Mouse (Mus musculus): ENCODE data around the gene Kif21a. TPM values are rescaled to one million over a fixed set of nuclear protein-coding genes. Genes with fewer than 3 reads are reported as not detected.

Kif21a gene
- polyA plus RNA-seq, 1 experiment from 2014 or later = 37.9 TPM

- 22% methylated on average over 4 of the region's 4 CpGs for WGBS
- H3K4me3 ChIP-seq (ENCODE audit: low read length) = no peak overlapping the region
- no peaks in the 10 kb centered on the region for H3K36me3 ChIP-seq (ENCODE audit: control insufficient read depth, insufficient read depth, low read length)
- peaks cover 13% of the 10 kb centered on the region for H3K4me1 ChIP-seq (ENCODE audit: control insufficient read depth, insufficient read depth, low read depth, low read length)
- H3K9ac ChIP-seq (ENCODE audit: low read depth, low read length) = no peak overlapping the region
- H3K27me3 ChIP-seq (replicated peaks; ENCODE audit: control insufficient read depth, insufficient read depth, low read length) = no peaks in the 10 kb centered on the region
- H3K4me2 ChIP-seq (ENCODE audit: low read length) = no peak overlapping the region
- no peak for ATAC-seq
- no peak overlapping the region for H3K27ac ChIP-seq (ENCODE audit: low read depth, low read length)
- no peaks in the 10 kb centered on the region for H3K9me3 ChIP-seq (ENCODE audit: control insufficient read depth, low read length)
Measured at GRCm38 (mm10) chr15:91010218-91010617, 39.5 kb downstream of the Kif21a start.

- H3K4me3 ChIP-seq (ENCODE audit: low read length) = no peak overlapping the region
- peaks cover 7% of the 10 kb centered on the region for H3K4me1 ChIP-seq (ENCODE audit: control insufficient read depth, insufficient read depth, low read depth, low read length)
- H3K4me2 ChIP-seq (ENCODE audit: low read length) = no peak overlapping the region
- no peaks in the 10 kb centered on the region for H3K36me3 ChIP-seq (ENCODE audit: control insufficient read depth, insufficient read depth, low read length)
- no peak for ATAC-seq
- 91% methylated on average over 13 of the region's 13 CpGs for WGBS
- H3K27ac ChIP-seq (ENCODE audit: low read depth, low read length) = no peak overlapping the region
- no peaks in the 10 kb centered on the region for H3K9me3 ChIP-seq (ENCODE audit: control insufficient read depth, low read length)
- no peak overlapping the region for H3K9ac ChIP-seq (ENCODE audit: low read depth, low read length)
- no peaks in the 10 kb centered on the region for H3K27me3 ChIP-seq (replicated peaks; ENCODE audit: control insufficient read depth, insufficient read depth, low read length)
Measured at GRCm38 (mm10) chr15:91007123-91007830, 42.5 kb downstream of the Kif21a start.

GRCm38 (mm10) chr15:91004726-91005125, 45.0 kb downstream of the Kif21a start:
- 87% methylated on average over 7 of the region's 7 CpGs for WGBS

GRCm38 (mm10) chr15:91001037-91001616, 48.6 kb downstream of the Kif21a start:
- Histone ChIP-seq H3K4me3 (ENCODE audit: low read length) (no peak overlapping the region), H3K9ac (ENCODE audit: low read depth, low read length) (no peak overlapping the region), H3K27ac (ENCODE audit: low read depth, low read length) (no peak overlapping the region), H3K4me2 (ENCODE audit: low read length) (no peak overlapping the region), H3K9me3 (ENCODE audit: control insufficient read depth, low read length) (no peaks in the 10 kb centered on the region), H3K36me3 (ENCODE audit: control insufficient read depth, insufficient read depth, low read length) (no peaks in the 10 kb centered on the region), H3K27me3 (replicated peaks; ENCODE audit: control insufficient read depth, insufficient read depth, low read length) (no peaks in the 10 kb centered on the region), H3K4me1 (ENCODE audit: control insufficient read depth, insufficient read depth, low read depth, low read length) (peaks cover 8% of the 10 kb centered on the region)
- ATAC-seq = no peak
- 35% methylated on average over 10 of the region's 10 CpGs for WGBS

More at GRCm38 (mm10) chr15:91004726-91005125, 45.0 kb downstream of the Kif21a start:
- no peak overlapping the region for H3K9ac ChIP-seq (ENCODE audit: low read depth, low read length)
- ATAC-seq = no peak
- no peak overlapping the region for H3K4me3 ChIP-seq (ENCODE audit: low read length)
- H3K4me1 ChIP-seq (ENCODE audit: control insufficient read depth, insufficient read depth, low read depth, low read length) = peaks cover 8% of the 10 kb centered on the region
- H3K9me3 ChIP-seq (ENCODE audit: control insufficient read depth, low read length) = no peaks in the 10 kb centered on the region
- no peak overlapping the region for H3K27ac ChIP-seq (ENCODE audit: low read depth, low read length)
- no peaks in the 10 kb centered on the region for H3K27me3 ChIP-seq (replicated peaks; ENCODE audit: control insufficient read depth, insufficient read depth, low read length)
- H3K36me3 ChIP-seq (ENCODE audit: control insufficient read depth, insufficient read depth, low read length) = no peaks in the 10 kb centered on the region
- no peak overlapping the region for H3K4me2 ChIP-seq (ENCODE audit: low read length)

- Histone ChIP-seq H3K27me3 (replicated peaks; ENCODE audit: control insufficient read depth, insufficient read depth, low read length) (no peaks in the 10 kb centered on the region), H3K4me2 (ENCODE audit: low read length) (peak overlapping the region; percentile 21; the same call in 1 of the 2 replicates), H3K36me3 (ENCODE audit: control insufficient read depth, insufficient read depth, low read length) (no peaks in the 10 kb centered on the region), H3K27ac (ENCODE audit: low read depth, low read length) (0 out of 2 replicates have a peak overlapping the region, but pooled peaks have one; percentile 39), H3K9ac (ENCODE audit: low read depth, low read length) (no peak overlapping the region), H3K4me1 (ENCODE audit: control insufficient read depth, insufficient read depth, low read depth, low read length) (peaks cover 8% of the 10 kb centered on the region), H3K4me3 (ENCODE audit: low read length) (no peak overlapping the region), H3K9me3 (ENCODE audit: control insufficient read depth, low read length) (no peaks in the 10 kb centered on the region)
- WGBS = 53% methylated on average over 21 of the region's 21 CpGs
- ATAC-seq = no peak
Measured at GRCm38 (mm10) chr15:91000280-91001036, 49.3 kb downstream of the Kif21a start.

GRCm38 (mm10) chr15:90992871-90993270, 56.9 kb downstream of the Kif21a start:
- H3K4me1 ChIP-seq (ENCODE audit: control insufficient read depth, insufficient read depth, low read depth, low read length) = no peaks in the 10 kb centered on the region; the same call in 1 of the 2 replicates
- no peak overlapping the region for H3K4me2 ChIP-seq (ENCODE audit: low read length)
- H3K4me3 ChIP-seq (ENCODE audit: low read length) = no peak overlapping the region
- no peak overlapping the region for H3K9ac ChIP-seq (ENCODE audit: low read depth, low read length)
- peaks cover 13% of the 10 kb centered on the region; the same call in 1 of the 2 replicates for H3K36me3 ChIP-seq (ENCODE audit: control insufficient read depth, insufficient read depth, low read length)
- H3K9me3 ChIP-seq (ENCODE audit: control insufficient read depth, low read length) = no peaks in the 10 kb centered on the region
- H3K27me3 ChIP-seq (replicated peaks; ENCODE audit: control insufficient read depth, insufficient read depth, low read length) = no peaks in the 10 kb centered on the region
- no peak overlapping the region for H3K27ac ChIP-seq (ENCODE audit: low read depth, low read length)
- 83% methylated on average over 2 of the region's 2 CpGs for WGBS
- no peak for ATAC-seq

- Histone ChIP-seq H3K27ac (ENCODE audit: low read depth, low read length) (no peak overlapping the region), H3K4me3 (ENCODE audit: low read length) (no peak overlapping the region), H3K9ac (ENCODE audit: low read depth, low read length) (no peak overlapping the region), H3K4me2 (ENCODE audit: low read length) (no peak overlapping the region), H3K27me3 (replicated peaks; ENCODE audit: control insufficient read depth, insufficient read depth, low read length) (no peaks in the 10 kb centered on the region), H3K4me1 (ENCODE audit: control insufficient read depth, insufficient read depth, low read depth, low read length) (no peaks in the 10 kb centered on the region), H3K9me3 (ENCODE audit: control insufficient read depth, low read length) (no peaks in the 10 kb centered on the region), H3K36me3 (ENCODE audit: control insufficient read depth, insufficient read depth, low read length) (peaks cover 13% of the 10 kb centered on the region; the same call in 1 of the 2 replicates)
- whole genome bisulfite sequencing = 93% methylated on average over 14 of the region's 14 CpGs
- ATAC-seq = no peak
Measured at GRCm38 (mm10) chr15:90992388-90992787, 57.4 kb downstream of the Kif21a start.

- Histone ChIP-seq H3K4me1 (ENCODE audit: control insufficient read depth, insufficient read depth, low read depth, low read length) (no peaks in the 10 kb centered on the region), H3K4me2 (ENCODE audit: low read length) (no peak overlapping the region), H3K9me3 (ENCODE audit: control insufficient read depth, low read length) (no peaks in the 10 kb centered on the region), H3K4me3 (ENCODE audit: low read length) (no peak overlapping the region), H3K36me3 (ENCODE audit: control insufficient read depth, insufficient read depth, low read length) (peaks cover 13% of the 10 kb centered on the region; the same call in 1 of the 2 replicates), H3K27ac (ENCODE audit: low read depth, low read length) (no peak overlapping the region), H3K27me3 (replicated peaks; ENCODE audit: control insufficient read depth, insufficient read depth, low read length) (no peaks in the 10 kb centered on the region), H3K9ac (ENCODE audit: low read depth, low read length) (no peak overlapping the region)
- ATAC-seq = no peak
- WGBS = 84% methylated on average over 4 of the region's 4 CpGs
Measured at GRCm38 (mm10) chr15:90991843-90992242, 57.9 kb downstream of the Kif21a start.

GRCm38 (mm10) chr15:90987714-90988250, 62.0 kb downstream of the Kif21a start:
- no peaks in the 10 kb centered on the region for H3K27me3 ChIP-seq (replicated peaks; ENCODE audit: control insufficient read depth, insufficient read depth, low read length)
- no peaks in the 10 kb centered on the region for H3K4me1 ChIP-seq (ENCODE audit: control insufficient read depth, insufficient read depth, low read depth, low read length)
- H3K27ac ChIP-seq (ENCODE audit: low read depth, low read length) = no peak overlapping the region
- no peak overlapping the region for H3K4me3 ChIP-seq (ENCODE audit: low read length)
- H3K36me3 ChIP-seq (ENCODE audit: control insufficient read depth, insufficient read depth, low read length) = peaks cover 15% of the 10 kb centered on the region; the same call in 1 of the 2 replicates
- H3K9me3 ChIP-seq (ENCODE audit: control insufficient read depth, low read length) = no peaks in the 10 kb centered on the region
- ATAC-seq = no peak
- H3K4me2 ChIP-seq (ENCODE audit: low read length) = no peak overlapping the region
- H3K9ac ChIP-seq (ENCODE audit: low read depth, low read length) = no peak overlapping the region
- WGBS = 88% methylated on average over 12 of the region's 12 CpGs
